Mouse (Mus musculus) myocyte (in vitro differentiated cells): Measurements from ENCODE around the gene Card11. TPM values are rescaled to one million over a fixed set of nuclear protein-coding genes. Genes with fewer than 3 reads are reported as not detected.

ENCODE experiments used
- H3K27me3 ChIP-seq: one replicate; pipeline ENCODE4 v1.6.1; 2011; ENCODE audit not compliant: control insufficient read depth, insufficient read depth, insufficient read length
- H3K36me3 ChIP-seq: one replicate; pipeline ENCODE4 v1.6.1; 2011; ENCODE audit not compliant: control insufficient read depth, insufficient read depth
- H3K4me2 ChIP-seq: one replicate; pipeline ENCODE4 v1.6.1; 2011; ENCODE audit warnings: low read depth, control low read depth
- H3K4me3 ChIP-seq: one replicate; pipeline ENCODE4 v1.5.1; 2011; ENCODE audit warnings: mild to moderate bottlenecking, control low read depth, moderate library complexity
- H3K79me2 ChIP-seq: one replicate; pipeline ENCODE4 v1.6.1; 2011; ENCODE audit not compliant: control insufficient read depth, insufficient read depth
- H3ac ChIP-seq: one replicate; pipeline ENCODE4 v1.6.1; 2011; ENCODE audit not compliant: control insufficient read depth, insufficient read length
- CEBPB ChIP-seq: IDR thresholded peaks from 2 replicates; pipeline ENCODE4 v1.6.1; 2011; ENCODE audit warnings: mild to moderate bottlenecking, moderate library complexity; ENCODE audit not compliant: poor library complexity, insufficient read depth, severe bottlenecking
- E2F4 ChIP-seq: IDR thresholded peaks from one replicate; pipeline ENCODE4 v1.6.1; 2011; ENCODE audit warnings: mild to moderate bottlenecking, control low read depth, moderate library complexity; ENCODE audit not compliant: insufficient read depth
- MAX ChIP-seq: IDR thresholded peaks from one replicate; pipeline ENCODE4 v1.6.1; 2011; ENCODE audit warnings: low read depth, mild to moderate bottlenecking, control low read depth
- MYOD1 ChIP-seq, 3 experiments: IDR thresholded peaks; one replicate each; pipeline ENCODE4 v1.6.1; 2011; ENCODE audit warnings: control low read depth in 2 of 3, low read depth in 2 of 3, mild to moderate bottlenecking in 2 of 3, moderate library complexity in 1 of 3; ENCODE audit not compliant: insufficient read length in 2 of 3, control insufficient read depth in 1 of 3
- MYOG ChIP-seq, 3 experiments: IDR thresholded peaks; one replicate each; pipeline ENCODE4 v1.6.1; 2011; ENCODE audit warnings: control low read depth in 2 of 3, low read depth in 2 of 3, mild to moderate bottlenecking in 2 of 3; ENCODE audit not compliant: insufficient read length in 2 of 3, control insufficient read depth in 1 of 3, insufficient read depth in 1 of 3
- POLR2A ChIP-seq: IDR thresholded peaks from one replicate; pipeline ENCODE4 v1.6.1; 2011; ENCODE audit warnings: low read depth, mild to moderate bottlenecking, control low read depth, moderate library complexity; ENCODE audit not compliant: insufficient read length
- POLR2AphosphoS2 ChIP-seq: IDR thresholded peaks from one replicate; pipeline ENCODE4 v1.6.1; 2011; ENCODE audit warnings: low read depth, control low read depth; ENCODE audit not compliant: insufficient read length
- REST ChIP-seq: IDR thresholded peaks from one replicate; pipeline ENCODE4 v1.6.1; 2011; ENCODE audit warnings: mild to moderate bottlenecking, control low read depth, moderate library complexity; ENCODE audit not compliant: insufficient read depth, insufficient read length
- SRF ChIP-seq: IDR thresholded peaks from one replicate; pipeline ENCODE4 v1.6.1; 2011; ENCODE audit warnings: low read depth; ENCODE audit not compliant: control insufficient read depth, insufficient read length
- TCF12 ChIP-seq: IDR thresholded peaks from one replicate; pipeline ENCODE4 v1.6.1; 2011; ENCODE audit warnings: mild to moderate bottlenecking, control low read depth; ENCODE audit not compliant: poor library complexity, insufficient read depth, severe bottlenecking
- TCF3 ChIP-seq: IDR thresholded peaks from one replicate; pipeline ENCODE4 v1.6.1; 2011; ENCODE audit warnings: low read depth, control low read depth; ENCODE audit not compliant: insufficient read length
- USF1 ChIP-seq: IDR thresholded peaks from one replicate; pipeline ENCODE4 v1.6.1; 2011; ENCODE audit warnings: low read depth, mild to moderate bottlenecking, control low read depth, moderate library complexity
- polyA plus RNA-seq: library from polyadenylated mRNA; unstranded; fragments of >200 nt; fragmentation: generic; extraction: Trizol; gene quantifications from one replicate; pipeline ENCODE4 v1.2.1, GENCODE M21; 2012; ENCODE audit warnings: missing spikeins

Card11 gene
- polyA plus RNA-seq, 1 experiment, result 0.04 TPM

DNA sequence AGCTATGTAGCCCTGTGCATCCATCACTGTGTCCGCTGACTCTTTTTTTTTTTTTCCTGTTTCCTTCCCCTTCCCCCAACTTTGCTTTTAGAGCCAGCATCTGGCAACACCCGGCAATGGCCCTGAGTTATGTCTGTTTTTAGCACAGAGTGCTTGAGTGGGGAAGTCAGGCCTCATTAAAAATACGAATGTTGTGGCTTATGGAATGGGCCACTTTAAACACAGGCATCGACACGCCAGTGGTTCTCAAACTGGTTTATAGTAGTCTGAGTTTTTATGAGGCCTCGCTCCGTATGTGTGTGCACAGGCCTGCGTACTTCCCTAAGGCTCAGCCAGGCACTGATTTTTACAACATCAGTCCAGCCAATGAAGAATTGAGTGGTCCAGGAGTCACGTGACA, 13.1 kb upstream of the Card11 start:
- no peak overlapping the region for H3K4me3 ChIP-seq
- no peak overlapping the region for H3K4me2 ChIP-seq
- H3K27me3 ChIP-seq, result no peaks in the 10 kb centered on the region

DNA sequence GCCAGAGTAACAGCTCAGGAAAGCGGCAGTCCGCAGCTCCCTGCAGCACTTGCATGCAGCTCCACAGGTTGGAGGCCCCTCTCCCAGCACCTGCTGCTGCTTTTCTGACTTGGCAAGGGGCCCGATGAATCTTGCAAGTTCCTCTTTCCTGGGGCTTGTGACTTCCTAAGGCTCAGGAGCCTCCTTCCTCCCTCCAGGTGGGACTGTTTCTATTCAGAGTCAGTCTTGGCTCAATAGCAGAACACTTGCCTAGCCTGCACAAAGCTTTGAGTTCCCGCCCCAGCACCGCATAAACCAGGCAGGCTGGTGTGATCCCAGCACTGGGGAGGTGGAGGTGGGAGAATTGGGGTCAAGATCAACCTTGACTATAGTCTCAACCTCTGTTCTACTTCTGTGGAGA, 5.1 kb upstream of the Card11 start:
- Histone ChIP-seq H3K36me3 (no peaks in the 10 kb centered on the region), H3K79me2 (no peaks in the 10 kb centered on the region), H3ac (no peak overlapping the region), H3K4me3 (no peak overlapping the region), H3K4me2 (no peak overlapping the region), H3K27me3 (no peaks in the 10 kb centered on the region)
- TF ChIP-seq POLR2AphosphoS2 (no peak), REST (no peak), MYOD1 (IDR thresholded peaks at IDR 0.05; ENCODE audit: control insufficient read depth in 1 of 3, insufficient read length in 2 of 3, low read depth in 2 of 3) (no peak)

More for the DNA sequence above, 13.1 kb upstream of the Card11 start:
- Histone ChIP-seq H3ac (no peak overlapping the region), H3K79me2 (no peaks in the 10 kb centered on the region), H3K36me3 (no peaks in the 10 kb centered on the region)
- no peak for TF ChIP-seq MYOG (IDR thresholded peaks at IDR 0.05; ENCODE audit: control insufficient read depth in 1 of 3, insufficient read depth in 1 of 3, insufficient read length in 2 of 3, low read depth in 2 of 3)
- TF ChIP-seq SRF, result no peak
- TF ChIP-seq CEBPB, result no peak
- no peak for TF ChIP-seq MAX
- no peak for TF ChIP-seq E2F4
- TF ChIP-seq USF1, result no peak
- no peak for TF ChIP-seq POLR2A
- TF ChIP-seq REST, result no peak
- no peak for TF ChIP-seq TCF3
- no peak for TF ChIP-seq POLR2AphosphoS2

DNA sequence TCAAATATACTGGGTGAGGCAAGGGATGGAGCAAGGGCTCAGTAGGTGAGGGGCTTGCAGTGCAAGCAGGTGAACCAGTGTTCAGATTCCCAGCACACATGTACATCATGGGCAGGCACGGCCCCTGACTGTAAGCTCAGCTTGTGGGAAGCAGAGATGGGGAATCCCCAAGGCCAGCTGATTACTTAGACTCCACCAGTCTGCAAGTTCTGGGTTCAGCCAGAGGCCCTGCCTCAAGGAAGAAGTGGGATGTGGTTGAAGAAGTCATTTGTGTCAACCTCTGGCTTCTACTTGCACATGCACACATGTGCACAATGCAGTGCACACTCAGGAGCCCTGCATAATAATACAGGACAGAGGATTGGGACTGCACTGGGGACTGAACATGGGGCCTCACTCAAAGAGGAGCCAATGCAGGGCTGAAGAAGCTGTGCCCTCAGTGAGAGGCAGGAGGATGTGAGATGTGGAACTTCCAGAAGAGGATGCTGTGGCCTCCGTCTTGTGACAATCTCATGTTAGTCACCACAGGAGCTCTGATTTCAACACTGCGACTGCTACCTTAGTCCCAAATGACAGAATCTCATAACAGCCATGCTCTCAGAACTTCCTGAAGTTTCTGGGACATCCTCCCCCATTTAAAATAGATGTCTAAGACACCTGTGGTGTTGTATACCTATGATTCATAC, 3.8 kb upstream of the Card11 start:
- no peak overlapping the region for H3ac ChIP-seq
- H3K36me3 ChIP-seq, result no peaks in the 10 kb centered on the region
- no peak overlapping the region for H3K4me3 ChIP-seq
- H3K4me2 ChIP-seq, result no peak overlapping the region
- TF ChIP-seq POLR2A (no peak), REST (no peak), USF1 (no peak), TCF3 (no peak), MYOG (IDR thresholded peaks at IDR 0.05; ENCODE audit: control insufficient read depth in 1 of 3, insufficient read depth in 1 of 3, insufficient read length in 2 of 3, low read depth in 2 of 3) (no peak), POLR2AphosphoS2 (no peak)
- no peaks in the 10 kb centered on the region for H3K27me3 ChIP-seq
- H3K79me2 ChIP-seq, result no peaks in the 10 kb centered on the region

DNA sequence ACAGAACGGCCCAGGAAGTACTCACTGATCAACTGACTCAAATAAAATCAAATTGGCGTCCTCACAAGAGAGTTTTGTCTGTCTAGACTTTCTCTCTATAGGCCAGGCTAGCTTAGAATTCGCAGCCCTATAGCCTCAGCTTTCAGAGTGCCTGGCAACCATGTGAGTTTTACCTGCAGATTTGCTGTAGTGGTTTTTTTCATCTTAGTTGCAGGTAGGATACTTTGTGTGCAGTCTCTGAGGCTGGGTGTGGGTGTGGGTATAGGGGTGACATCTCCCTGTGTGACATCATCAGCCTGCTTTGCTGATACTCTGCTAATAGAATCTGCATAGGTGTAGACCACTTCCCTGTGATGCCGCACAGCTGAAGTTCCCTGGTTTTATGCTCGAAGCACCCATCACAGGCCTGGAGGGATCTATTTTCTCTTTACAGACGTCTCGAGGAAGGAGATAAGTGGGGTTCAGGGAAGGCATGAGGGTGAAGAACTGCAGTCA, 1.2 kb downstream of the Card11 start:
- H3K27me3 ChIP-seq, result no peaks in the 10 kb centered on the region
- H3K36me3 ChIP-seq, result no peaks in the 10 kb centered on the region
- no peak overlapping the region for H3K4me3 ChIP-seq
- H3ac ChIP-seq, result no peak overlapping the region
- TF ChIP-seq MYOD1 (IDR thresholded peaks at IDR 0.05; ENCODE audit: control insufficient read depth in 1 of 3, insufficient read length in 2 of 3, low read depth in 2 of 3) (no peak), REST (no peak), MAX (no peak), POLR2A (no peak), CEBPB (no peak), E2F4 (no peak)
- H3K4me2 ChIP-seq, result no peak overlapping the region
- no peaks in the 10 kb centered on the region for H3K79me2 ChIP-seq

DNA sequence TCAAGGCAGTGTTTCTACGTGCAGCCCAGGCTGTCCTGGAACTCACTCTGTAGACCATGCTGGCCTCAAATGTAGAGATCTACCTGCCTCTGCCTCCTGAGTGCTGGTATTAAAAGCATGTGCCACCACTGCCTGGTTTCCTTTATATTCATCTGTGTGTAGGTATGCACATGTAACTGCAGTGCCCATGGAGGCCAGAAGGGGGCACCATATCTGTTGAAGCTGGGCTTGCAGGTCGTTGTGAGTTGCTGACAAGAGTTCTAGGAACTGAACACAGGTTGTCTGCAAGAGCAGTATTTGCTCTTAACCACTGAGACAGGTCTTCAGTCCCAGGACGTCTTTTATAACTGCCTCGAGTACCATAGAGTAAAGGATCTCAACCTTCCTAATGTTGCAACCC, 2.6 kb downstream of the Card11 start:
- no peaks in the 10 kb centered on the region for H3K79me2 ChIP-seq
- no peaks in the 10 kb centered on the region for H3K27me3 ChIP-seq

More for the DNA sequence above, 2.6 kb downstream of the Card11 start:
- TF ChIP-seq SRF (no peak), REST (no peak), E2F4 (no peak), USF1 (no peak), POLR2AphosphoS2 (no peak), TCF12 (no peak), TCF3 (no peak), MAX (no peak), MYOD1 (IDR thresholded peaks at IDR 0.05; ENCODE audit: control insufficient read depth in 1 of 3, insufficient read length in 2 of 3, low read depth in 2 of 3) (no peak), POLR2A (no peak), MYOG (IDR thresholded peaks at IDR 0.05; ENCODE audit: control insufficient read depth in 1 of 3, insufficient read depth in 1 of 3, insufficient read length in 2 of 3, low read depth in 2 of 3) (no peak), CEBPB (no peak)
- Histone ChIP-seq H3ac (no peak overlapping the region), H3K4me2 (no peak overlapping the region), H3K4me3 (no peak overlapping the region), H3K36me3 (no peaks in the 10 kb centered on the region)
